Mouse (Mus musculus): ENCODE measurements around the gene Zfp286. TPM values are rescaled to one million over a fixed set of nuclear protein-coding genes. Genes with fewer than 3 reads are reported as not detected.

The Zfp286 gene
- 22.4 and 29.8 TPM in 2 replicates for polyA plus RNA-seq (2016; fragmentation: Nextera tagmentation; extraction: Ambion mirVana)

GRCm38 (mm10) chr11:62788935-62789616 is at the start of gene Zfp286:
Gene Zfp286 (minus strand): TSS chr11:62789462.
- Histone ChIP-seq H3K36me3 (peaks cover 39% of the 10 kb centered on the region), H3K9me3 (replicated peaks) (no peaks in the 10 kb centered on the region), H3K4me3 (peak within 1 kb of the TSS; percentile 74), H3K27ac (peak within 1 kb of the TSS; percentile 94), H3K4me1 (peaks cover 12% of the 10 kb centered on the region), H3K27me3 (ENCODE audit: low read depth, poor library complexity, severe bottlenecking) (no peaks in the 10 kb centered on the region)
- peak; percentile 94 for DNase-seq (ENCODE audit: low spot score)
- WGBS = 9% methylated on average over 34 of the region's 34 CpGs

GRCm38 (mm10) chr11:62831906-62832305 is 42.6 kb upstream of the Zfp286 start:
- H3K36me3 ChIP-seq = no peaks in the 10 kb centered on the region

GRCm38 (mm10) chr11:62830387-62830786 is 41.1 kb upstream of the Zfp286 start:
- WGBS = 79% methylated on average over 2 of the region's 2 CpGs
- no peak for DNase-seq (ENCODE audit: low spot score)
- Histone ChIP-seq H3K4me3 (no peak overlapping the region), H3K4me1 (peaks cover 14% of the 10 kb centered on the region), H3K27ac (no peak overlapping the region), H3K27me3 (ENCODE audit: low read depth, poor library complexity, severe bottlenecking) (no peaks in the 10 kb centered on the region), H3K36me3 (no peaks in the 10 kb centered on the region), H3K9me3 (replicated peaks) (no peaks in the 10 kb centered on the region)

More at GRCm38 (mm10) chr11:62831906-62832305, 42.6 kb upstream of the Zfp286 start:
- no peaks in the 10 kb centered on the region for H3K4me1 ChIP-seq
- no peaks in the 10 kb centered on the region for H3K9me3 ChIP-seq (replicated peaks)
- no peak for DNase-seq (ENCODE audit: low spot score)
- no peak overlapping the region for H3K4me3 ChIP-seq
- H3K27me3 ChIP-seq (ENCODE audit: low read depth, poor library complexity, severe bottlenecking) = no peaks in the 10 kb centered on the region
- no peak overlapping the region for H3K27ac ChIP-seq

GRCm38 (mm10) chr11:62827911-62828310 is 38.6 kb upstream of the Zfp286 start:
- H3K4me3 ChIP-seq = no peak overlapping the region
- no peaks in the 10 kb centered on the region for H3K27me3 ChIP-seq (ENCODE audit: low read depth, poor library complexity, severe bottlenecking)
- WGBS = 80% methylated on average over 3 of the region's 3 CpGs
- no peak overlapping the region for H3K27ac ChIP-seq
- H3K36me3 ChIP-seq = no peaks in the 10 kb centered on the region
- H3K4me1 ChIP-seq = peaks cover 20% of the 10 kb centered on the region
- DNase-seq (ENCODE audit: low spot score) = no peak
- H3K9me3 ChIP-seq (replicated peaks) = no peaks in the 10 kb centered on the region

GRCm38 (mm10) chr11:62827135-62827534 is 37.9 kb upstream of the Zfp286 start:
- Histone ChIP-seq H3K4me3 (no peak overlapping the region), H3K27ac (no peak overlapping the region), H3K36me3 (no peaks in the 10 kb centered on the region), H3K9me3 (replicated peaks) (no peaks in the 10 kb centered on the region), H3K4me1 (peaks cover 20% of the 10 kb centered on the region), H3K27me3 (ENCODE audit: low read depth, poor library complexity, severe bottlenecking) (no peaks in the 10 kb centered on the region)
- WGBS = 88% methylated on average over 4 of the region's 4 CpGs
- no peak for DNase-seq (ENCODE audit: low spot score)

GRCm38 (mm10) chr11:62826106-62826733 is 37.0 kb upstream of the Zfp286 start:
- Histone ChIP-seq H3K4me1 (peaks cover 24% of the 10 kb centered on the region), H3K27me3 (ENCODE audit: low read depth, poor library complexity, severe bottlenecking) (no peaks in the 10 kb centered on the region), H3K4me3 (no peak overlapping the region), H3K36me3 (no peaks in the 10 kb centered on the region), H3K27ac (peak overlapping the region; percentile 38; the same call in 1 of the 2 replicates), H3K9me3 (replicated peaks) (no peaks in the 10 kb centered on the region)
- 39% methylated on average over 6 of the region's 6 CpGs for WGBS
- DNase-seq (ENCODE audit: low spot score) = no peak

- peak overlapping the region; percentile 38; the same call in 1 of the 2 replicates for H3K27ac ChIP-seq
- no peak overlapping the region for H3K4me3 ChIP-seq
- WGBS = 84% methylated on average over 9 of the region's 9 CpGs
- no peaks in the 10 kb centered on the region for H3K36me3 ChIP-seq
- H3K4me1 ChIP-seq = peaks cover 32% of the 10 kb centered on the region
- H3K9me3 ChIP-seq (replicated peaks) = no peaks in the 10 kb centered on the region
- peaks cover 4% of the 10 kb centered on the region; the same call in 1 of the 2 replicates for H3K27me3 ChIP-seq (ENCODE audit: low read depth, poor library complexity, severe bottlenecking)
- DNase-seq (ENCODE audit: low spot score) = no peak
These were observed 36.2 kb upstream of the Zfp286 start for GRCm38 (mm10) chr11:62825222-62826105.

- Histone ChIP-seq H3K4me1 (peaks cover 44% of the 10 kb centered on the region), H3K9me3 (replicated peaks) (no peaks in the 10 kb centered on the region), H3K4me3 (no peak overlapping the region), H3K27me3 (ENCODE audit: low read depth, poor library complexity, severe bottlenecking) (peaks cover 4% of the 10 kb centered on the region; the same call in 1 of the 2 replicates), H3K36me3 (no peaks in the 10 kb centered on the region), H3K27ac (no peak overlapping the region)
- WGBS = 72% methylated on average over 7 of the region's 7 CpGs
- DNase-seq (ENCODE audit: low spot score) = no peak
These were observed 34.9 kb upstream of the Zfp286 start for GRCm38 (mm10) chr11:62824211-62824610.

- Histone ChIP-seq H3K4me1 (peaks cover 48% of the 10 kb centered on the region), H3K4me3 (no peak overlapping the region)
- 69% methylated on average over 5 of the region's 5 CpGs for WGBS
These were observed 32.6 kb upstream of the Zfp286 start for GRCm38 (mm10) chr11:62821893-62822292.

GRCm38 (mm10) chr11:62820661-62821437 is 31.6 kb upstream of the Zfp286 start:
- peaks cover 8% of the 10 kb centered on the region; the same call in 1 of the 2 replicates for H3K27me3 ChIP-seq (ENCODE audit: low read depth, poor library complexity, severe bottlenecking)
- H3K9me3 ChIP-seq (replicated peaks) = no peaks in the 10 kb centered on the region
- WGBS = 25% methylated on average over 16 of the region's 16 CpGs
- peak overlapping the region; percentile 79 for H3K27ac ChIP-seq
- H3K4me3 ChIP-seq = peak overlapping the region; percentile 40
- H3K4me1 ChIP-seq = peaks cover 38% of the 10 kb centered on the region
- DNase-seq (ENCODE audit: low spot score) = no peak
- H3K36me3 ChIP-seq = no peaks in the 10 kb centered on the region

More at GRCm38 (mm10) chr11:62821893-62822292, 32.6 kb upstream of the Zfp286 start:
- H3K36me3 ChIP-seq = no peaks in the 10 kb centered on the region
- H3K27me3 ChIP-seq (ENCODE audit: low read depth, poor library complexity, severe bottlenecking) = peaks cover 8% of the 10 kb centered on the region; the same call in 1 of the 2 replicates
- DNase-seq (ENCODE audit: low spot score) = no peak
- no peak overlapping the region for H3K27ac ChIP-seq
- no peaks in the 10 kb centered on the region for H3K9me3 ChIP-seq (replicated peaks)

GRCm38 (mm10) chr11:62820059-62820541 is 30.8 kb upstream of the Zfp286 start, which contains the start of gene Trim16:
Gene Trim16 (plus strand): TSS chr11:62820231.
- H3K9me3 ChIP-seq (replicated peaks) = no peaks in the 10 kb centered on the region
- peak; percentile 52 for DNase-seq (ENCODE audit: low spot score)
- peak within 1 kb of the TSS; percentile 79 for H3K27ac ChIP-seq
- H3K36me3 ChIP-seq = no peaks in the 10 kb centered on the region
- peaks cover 34% of the 10 kb centered on the region for H3K4me1 ChIP-seq
- WGBS = 14% methylated on average over 15 of the region's 15 CpGs
- peak within 1 kb of the TSS; percentile 40 for H3K4me3 ChIP-seq
- H3K27me3 ChIP-seq (ENCODE audit: low read depth, poor library complexity, severe bottlenecking) = peaks cover 8% of the 10 kb centered on the region; the same call in 1 of the 2 replicates

Data from limb, embryonic 10.5 days (tissue).